Mouse (Mus musculus) cerebellum, adult 2 months (tissue): Measurements from ENCODE around the gene Gm4181. TPM values are rescaled to one million over a fixed set of nuclear protein-coding genes. Genes with fewer than 3 reads are reported as not detected.
"Not testable (repeated sequence)": the region's sequence is repeated elsewhere in the genome, so short reads cannot be mapped to it uniquely, and the experiment has no call there.

Source experiments
- DNase-seq, 2 experiments: peaks; one replicate each; pipeline ENCODE4 v3.0.0; 2021
- H3K27ac ChIP-seq: fragments of 200-500 bp; 2 replicates; pipeline ENCODE4 v1.5.1; 2012; ENCODE audit warnings: low read length, control low read depth, inconsistent platforms; ENCODE audit not compliant: insufficient read depth
- H3K27me3 ChIP-seq: fragments of 200-500 bp; 2 replicates; pipeline ENCODE4 v1.6.1; 2012; ENCODE audit warnings: inconsistent platforms, mild to moderate bottlenecking, low read length, moderate library complexity; ENCODE audit not compliant: control insufficient read depth, insufficient read depth
- H3K4me1 ChIP-seq: fragments of 200-500 bp; 2 replicates; pipeline ENCODE4 v1.6.1; 2011; ENCODE audit warnings: low read length; ENCODE audit not compliant: control insufficient read depth, insufficient read depth
- H3K4me3 ChIP-seq: fragments of 200-500 bp; replicated peaks from 2 replicates; pipeline ENCODE3; 2011; ENCODE audit warnings: mild to moderate bottlenecking, low read depth, low read length, control low read depth; ENCODE audit not compliant: insufficient read depth
- CTCF ChIP-seq: fragments of 200-500 bp; IDR thresholded peaks from 2 replicates; pipeline ENCODE4 v1.5.1; 2011; ENCODE audit warnings: low read depth, mild to moderate bottlenecking, control low read depth, low read length, moderate library complexity, borderline replicate concordance; ENCODE audit not compliant: insufficient read depth
- POLR2A ChIP-seq: fragments of 200-500 bp; IDR thresholded peaks from 2 replicates; pipeline ENCODE4 v1.6.1; 2011; ENCODE audit warnings: low read length, control low read depth, borderline replicate concordance; ENCODE audit not compliant: insufficient read depth
- WGBS: fragments of 180-500 bp; shearing (Covaris S2); methylation state at CpG from one replicate; pipeline ENCODE4 v1.1.7; 2018; 5-methylcytosine and 5-hydroxymethylcytosine counted together
- polyA plus RNA-seq: library from polyadenylated mRNA; depleted of rRNA; stranded (reverse); fragments of >200 nt; gene quantifications from 2 replicates; pipeline ENCODE4 v1.2.3, GENCODE M21; 2012; rRNA removed

Gene Gm4181
- polyA plus RNA-seq, result not detected in 2 replicates

DNA sequence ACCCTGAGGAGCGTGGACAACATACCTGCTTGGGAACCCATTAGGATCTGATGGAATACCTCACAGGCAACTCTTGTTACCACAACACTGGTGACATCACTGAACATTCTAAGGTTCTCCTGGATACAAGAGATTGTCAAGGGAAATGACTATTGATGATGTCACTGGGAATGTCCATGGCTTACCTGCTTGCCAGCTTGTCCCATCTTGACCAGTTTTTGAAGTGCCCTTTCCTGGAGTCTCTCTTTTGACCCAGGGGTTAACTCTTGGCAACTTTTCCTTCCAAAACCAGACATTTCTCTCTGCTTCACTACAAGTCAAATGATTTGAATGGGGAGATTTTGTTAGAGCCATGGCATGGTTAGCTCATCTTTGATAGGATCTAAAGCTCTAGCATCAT lies at the start of gene Gm4181:
Gene Gm4181, minus strand, starts transcription at position 101 of the 400 bp plus-strand sequence.
- 73% methylated on average over 1 of the region's 1 CpGs for WGBS
- not testable (repeated sequence) for DNase-seq, H3K4me3 ChIP-seq, H3K27ac ChIP-seq, H3K4me1 ChIP-seq, H3K27me3 ChIP-seq

DNA sequence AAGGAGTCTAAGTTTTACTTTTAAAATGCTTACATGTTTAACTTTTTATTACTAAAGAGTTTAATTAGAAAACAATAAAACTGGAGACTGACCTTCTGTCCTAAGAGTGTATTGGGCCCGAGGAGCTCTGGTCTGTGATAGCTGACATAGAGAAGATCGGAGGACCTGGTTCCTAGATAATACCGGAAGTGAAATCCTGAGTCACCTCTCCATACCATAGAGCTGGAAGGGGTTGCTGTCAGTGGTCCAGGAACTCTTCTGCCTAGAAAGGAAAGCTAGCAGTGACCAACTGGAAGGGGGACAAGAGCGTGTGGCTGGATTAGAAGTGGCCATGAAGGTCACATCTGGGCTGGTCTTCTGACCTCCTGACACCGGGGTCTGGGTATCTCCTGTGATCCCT lies 41.8 kb upstream of the Gm4181 start:
- no peak overlapping the region for H3K4me3 ChIP-seq
- no peak for DNase-seq
- TF ChIP-seq CTCF (no peak), POLR2A (no peak)
- H3K27ac ChIP-seq, result no peak overlapping the region
- H3K4me1 ChIP-seq, result no peaks in the 10 kb centered on the region
- WGBS, result 89% methylated on average over 5 of the region's 5 CpGs
- no peaks in the 10 kb centered on the region for H3K27me3 ChIP-seq

DNA sequence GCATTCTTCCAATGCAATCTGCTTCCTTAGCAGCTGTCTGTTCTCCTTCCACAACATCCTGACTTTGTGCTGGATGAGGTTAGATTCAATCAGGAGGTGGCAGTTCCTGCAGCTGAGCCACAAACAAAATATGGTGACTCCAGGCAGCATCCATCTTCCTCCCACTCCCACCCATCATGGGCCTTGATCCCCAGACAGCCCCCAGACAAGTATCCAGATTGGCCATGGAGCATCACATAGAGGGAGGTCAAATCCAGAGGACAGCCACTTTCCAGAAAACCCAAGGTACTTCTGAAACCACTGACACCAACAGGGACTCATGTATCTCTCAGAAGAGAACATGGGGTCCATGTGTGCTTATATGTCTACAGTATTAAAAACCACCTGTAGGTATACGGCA lies 3.0 kb downstream of the Gm4181 start:
- H3K27ac ChIP-seq, H3K4me1 ChIP-seq, H3K27me3 ChIP-seq, H3K4me3 ChIP-seq: not testable (repeated sequence)
- DNase-seq, result peak; percentile 9 to 12
- 100% methylated on average over 1 of the region's 1 CpGs for WGBS

DNA sequence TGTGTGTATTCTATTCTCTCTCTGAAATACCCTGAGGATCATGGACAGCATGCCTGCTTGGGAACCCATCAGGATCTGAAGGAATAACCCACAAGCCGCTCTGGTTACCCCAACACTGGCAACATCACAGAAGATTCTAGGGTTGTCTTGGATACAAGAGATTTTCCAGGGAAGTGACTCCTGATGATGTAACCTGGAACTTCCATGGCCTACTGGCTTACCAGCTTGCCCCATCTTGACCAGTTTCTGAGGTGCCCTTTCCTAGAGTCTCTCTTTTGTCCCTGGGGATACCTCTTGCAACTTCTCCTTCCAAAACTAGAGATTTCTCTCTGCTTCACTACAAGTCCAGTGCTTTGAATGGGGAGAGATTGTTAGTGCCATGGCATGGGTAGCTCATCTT lies 24.3 kb downstream of the Gm4181 start, which contains the start of gene Gm17078:
Gene Gm17078, minus strand, starts transcription at position 101 of the 400 bp plus-strand sequence.
- no peaks in the 10 kb centered on the region for H3K27me3 ChIP-seq
- no peak within 1 kb of the TSS for H3K27ac ChIP-seq
- WGBS, result 80% methylated on average over 1 of the region's 1 CpGs
- no peak for DNase-seq
- no peak for TF ChIP-seq POLR2A
- no peaks in the 10 kb centered on the region for H3K4me1 ChIP-seq
- H3K4me3 ChIP-seq, result no peak within 1 kb of the TSS

DNA sequence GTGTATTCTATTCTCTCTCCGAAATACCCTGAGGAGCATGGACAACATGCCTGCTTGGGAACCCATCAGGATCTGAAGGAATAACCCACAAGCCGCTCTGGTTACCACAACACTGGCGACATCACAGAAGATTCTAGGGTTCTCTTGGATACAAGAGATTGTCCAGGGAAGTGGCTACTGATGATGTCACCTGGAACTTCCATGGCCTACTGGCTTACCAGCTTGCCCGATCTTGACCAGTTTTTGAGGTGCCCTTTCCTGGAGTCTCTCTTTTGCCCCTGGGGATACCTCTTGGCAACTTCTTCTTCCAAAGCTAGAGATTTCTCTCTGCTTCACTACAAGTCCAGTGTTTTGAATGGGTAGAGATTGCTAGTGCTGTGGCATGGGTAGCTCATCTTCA lies 43.4 kb downstream of the Gm4181 start, which contains the start of gene Gm17174:
Gene Gm17174, minus strand, starts transcription at position 101 of the 400 bp plus-strand sequence.
- not testable (repeated sequence) for H3K4me1 ChIP-seq, DNase-seq, H3K27me3 ChIP-seq, H3K4me3 ChIP-seq, H3K27ac ChIP-seq
- 92% methylated on average over 4 of the region's 4 CpGs for WGBS

Other genes starting within 250 kb of the Gm4181 start
- gene Vmn2r88, start 224.8 kb downstream of the Gm4181 start, polyA plus RNA-seq, result not detected in 2 replicates
- not detected in 2 replicates for gene Vmn2r89, start 183.8 kb downstream of the Gm4181 start, polyA plus RNA-seq
- gene Gm5622, start 82.9 kb downstream of the Gm4181 start, polyA plus RNA-seq, result not detected in 2 replicates
- not detected in 2 replicates for gene Gm17175, start 61.6 kb downstream of the Gm4181 start, polyA plus RNA-seq
- not detected in 2 replicates for gene Gm17174, start 43.5 kb downstream of the Gm4181 start, polyA plus RNA-seq
- not detected in 2 replicates for gene Gm17078, start 24.4 kb downstream of the Gm4181 start, polyA plus RNA-seq
- not detected in 2 replicates for gene Gm17079, start 59.8 kb upstream of the Gm4181 start, polyA plus RNA-seq
- not detected in 2 replicates for gene Gm5800, start 81.5 kb upstream of the Gm4181 start, polyA plus RNA-seq
- gene Ang4, start 137.9 kb upstream of the Gm4181 start, polyA plus RNA-seq, result not detected in 2 replicates
- not detected in 2 replicates for gene AY358078, start 164.4 kb upstream of the Gm4181 start, polyA plus RNA-seq
- gene Ear6, start 218.0 kb upstream of the Gm4181 start, polyA plus RNA-seq, result not detected in 2 replicates
- gene Mettl17, start 249.2 kb upstream of the Gm4181 start, polyA plus RNA-seq, result 52.5 and 55.4 TPM in 2 replicates